Mouse (Mus musculus) central nervous system, embryonic 18 days (tissue): ENCODE data around the gene C77080. TPM values are rescaled to one million over a fixed set of nuclear protein-coding genes. Genes with fewer than 3 reads are reported as not detected.

ENCODE experiments used
- polyA plus RNA-seq: library from polyadenylated mRNA; depleted of rRNA; stranded (reverse); fragments of >200 nt; gene quantifications from 2 replicates; pipeline ENCODE4 v1.2.3, GENCODE M21; 2012; rRNA removed

C77080 gene
- 9.1 and 9.4 TPM in 2 replicates for polyA plus RNA-seq

DNA sequence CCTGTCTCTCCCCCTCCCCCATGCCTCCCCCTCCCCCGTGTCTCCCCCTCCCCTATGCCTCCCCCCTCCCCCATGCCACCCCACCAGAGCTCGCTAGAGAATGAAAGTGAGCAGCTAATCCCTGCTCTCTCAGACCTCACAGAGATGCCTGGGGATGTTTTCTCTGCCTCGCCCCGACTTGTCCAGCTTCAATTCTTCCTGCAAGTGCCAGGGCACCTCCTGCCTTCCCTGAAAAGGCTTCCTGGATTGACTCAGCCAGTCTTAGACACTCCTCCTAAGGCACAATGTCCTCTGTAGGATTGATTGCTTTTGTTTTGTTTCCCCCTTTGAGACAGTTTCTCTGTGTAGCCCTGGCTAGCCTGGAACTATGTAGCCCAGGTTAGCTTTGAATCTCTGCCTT is at the start of gene C77080:
Gene C77080, minus strand, starts transcription at position 209 of the 400 bp plus-strand sequence.

DNA sequence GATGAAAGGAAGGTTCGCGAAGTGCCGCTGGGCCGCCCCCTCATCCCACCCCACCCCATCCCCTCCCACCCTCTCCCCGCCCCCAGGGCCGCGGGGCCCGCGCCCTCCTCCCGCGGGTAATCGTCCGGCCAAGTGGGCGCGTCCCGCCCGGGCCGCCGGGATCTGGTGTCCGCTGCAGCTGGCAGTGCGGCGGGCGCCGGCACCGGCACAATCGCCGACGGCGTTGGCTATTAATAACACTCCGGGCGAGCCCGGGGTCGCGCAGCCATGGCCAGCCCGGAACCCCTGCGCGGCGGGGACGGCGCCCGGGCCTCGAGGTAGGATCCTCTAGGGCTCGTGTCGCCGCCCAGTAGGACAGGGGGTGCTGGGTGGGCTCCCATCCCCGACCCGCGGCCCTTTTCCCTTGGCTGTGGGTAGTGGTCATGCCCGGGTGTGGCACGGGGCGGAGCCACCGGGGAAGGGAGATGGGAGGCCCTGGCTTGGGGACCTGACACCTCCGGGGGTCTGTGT is 26.3 kb upstream of the C77080 start, which contains the start of gene Sync:
Gene Sync, plus strand, starts transcription at position 146 of the 510 bp plus-strand sequence.

DNA sequence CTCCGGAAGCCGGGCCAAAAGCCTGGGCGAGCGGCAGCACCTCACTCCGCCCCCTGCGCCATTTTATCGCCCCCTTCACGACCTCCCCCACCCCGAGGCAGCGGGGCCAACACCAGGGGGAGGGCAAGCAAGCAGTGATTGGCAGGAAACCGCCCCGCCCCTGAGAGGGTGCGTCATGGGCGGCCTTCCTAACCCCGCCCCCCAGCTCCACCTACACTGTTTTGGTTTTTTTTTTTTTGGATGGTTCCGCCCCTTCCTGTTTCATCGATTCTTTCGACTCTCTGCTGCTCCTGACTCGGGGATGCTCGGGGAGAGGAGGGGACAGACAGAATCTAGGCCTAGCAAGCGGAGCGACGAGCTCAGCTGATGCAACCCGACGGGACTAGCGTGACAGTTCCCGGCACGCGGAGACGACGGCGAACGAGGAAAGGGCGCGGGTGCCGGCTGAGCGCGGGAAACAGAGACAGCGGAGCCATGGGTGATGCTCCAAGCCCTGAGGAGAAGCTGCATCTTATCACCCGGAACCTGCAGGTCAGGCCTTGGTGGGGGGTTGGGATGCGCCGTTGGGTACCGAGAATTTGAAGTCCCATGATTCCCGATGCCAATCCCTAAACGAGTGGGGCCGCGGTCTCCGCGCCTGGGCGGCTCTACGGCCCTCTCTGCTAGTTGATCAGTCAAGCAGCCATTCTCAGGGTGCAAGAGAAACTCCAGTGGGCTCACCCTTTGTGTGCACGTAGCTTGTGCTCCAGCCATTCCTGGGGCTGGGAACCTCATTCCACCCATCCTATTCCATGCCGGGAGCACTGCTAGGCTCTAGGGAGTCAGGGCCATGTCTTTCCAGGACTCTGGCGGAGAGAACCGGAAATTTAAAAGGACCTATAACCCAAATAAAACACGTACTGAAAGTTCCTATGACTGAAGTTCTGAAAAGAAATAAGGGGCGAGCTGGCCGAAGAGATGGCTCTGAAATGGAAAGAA is 71.4 kb downstream of the C77080 start, which contains the start of the genes S100pbp and Yars:
Gene S100pbp, minus strand, starts transcription at position 186 of the 978 bp plus-strand sequence.
Gene Yars, plus strand, starts transcription at position 219 of the 978 bp plus-strand sequence.

Other genes starting within 250 kb of the C77080 start
- gene Rnf19b, start 203.1 kb downstream of the C77080 start, polyA plus RNA-seq = 86.3 and 90.2 TPM in 2 replicates
- 0.20 and 0.70 TPM in 2 replicates for gene Tmem54, start 155.9 kb downstream of the C77080 start, polyA plus RNA-seq
- 140 and 145 TPM in 2 replicates for gene Hpca, start 139.4 kb downstream of the C77080 start, polyA plus RNA-seq
- 9.8 and 12.3 TPM in 2 replicates for gene Fndc5, start 124.4 kb downstream of the C77080 start, polyA plus RNA-seq
- gene S100pbp, start 71.7 kb downstream of the C77080 start, polyA plus RNA-seq = 36.1 and 36.6 TPM in 2 replicates
- gene Yars, start 71.6 kb downstream of the C77080 start, polyA plus RNA-seq = 76.6 and 79.1 TPM in 2 replicates
- gene Sync, start 26.2 kb upstream of the C77080 start, polyA plus RNA-seq = 0.74 and 1.4 TPM in 2 replicates
- 104 and 107 TPM in 2 replicates for gene Rbbp4, start 74.0 kb upstream of the C77080 start, polyA plus RNA-seq
- 18.9 and 20.1 TPM in 2 replicates for gene Zbtb8os, start 74.3 kb upstream of the C77080 start, polyA plus RNA-seq
- 19.4 and 19.8 TPM in 2 replicates for gene Zbtb8a, start 116.7 kb upstream of the C77080 start, polyA plus RNA-seq
- gene Zbtb8b, start 179.4 kb upstream of the C77080 start, polyA plus RNA-seq = 6.8 and 6.9 TPM in 2 replicates
- gene Bsdc1, start 200.2 kb upstream of the C77080 start, polyA plus RNA-seq = 16.2 and 21.8 TPM in 2 replicates
- 0.41 and 0.62 TPM in 2 replicates for gene Tssk3, start 229.6 kb upstream of the C77080 start, polyA plus RNA-seq
- 0.74 and 0.80 TPM in 2 replicates for gene Fam229a, start 229.8 kb upstream of the C77080 start, polyA plus RNA-seq